Mouse (Mus musculus) megakaryocyte, adult 5-6 weeks (primary cell): Measurements from ENCODE around the gene Olfr699. TPM values are rescaled to one million over a fixed set of nuclear protein-coding genes. Genes with fewer than 3 reads are reported as not detected.
"Not testable (repeated sequence)": the region's sequence is repeated elsewhere in the genome, so short reads cannot be mapped to it uniquely, and the experiment has no call there.

Experiments used
- ATAC-seq: 2 replicates; pipeline ENCODE4 v1.8.0; 2016; ENCODE audit warnings: mild to moderate bottlenecking, inconsistent platforms; ENCODE audit not compliant: poor library complexity, severe bottlenecking
- total RNA-seq, 2 experiments: library from RNA; stranded (forward) in 1 of 2; stranded (reverse) in 1 of 2; fragments of 153-499, 151-499 nt in 1 of 2; fragments of 221-1000, 200-1000 nt in 1 of 2; gene quantifications; 2 replicates each; pipeline versions ENCODE4 v1.2.3 to v1.2.4; 2015 to 2017

Gene Olfr699
- total RNA-seq (2015) (not detected in 2 replicates), total RNA-seq (2017) (not detected in 2 replicates)

GRCm38 (mm10) chr7:106793098-106793497, at the start of gene Olfr699:
TSS of gene Olfr699 (minus strand) at chr7:106793198.
- ATAC-seq, result no peak

- no peak for ATAC-seq
These were observed 40.8 kb upstream of the Olfr699 start, which contains the start of gene Olfr702 for GRCm38 (mm10) chr7:106833793-106834192. TSS of gene Olfr702 (minus strand) at chr7:106833893.

- ATAC-seq, result no peak
These were observed 25.4 kb upstream of the Olfr699 start for GRCm38 (mm10) chr7:106818414-106818813.

GRCm38 (mm10) chr7:106815775-106816174, 22.8 kb upstream of the Olfr699 start:
- ATAC-seq, result peak; percentile 83

GRCm38 (mm10) chr7:106813829-106814228, 20.8 kb upstream of the Olfr699 start, which contains the start of gene Olfr701:
TSS of gene Olfr701 (plus strand) at chr7:106814129.
- ATAC-seq, result no peak

GRCm38 (mm10) chr7:106808734-106809133, 15.7 kb upstream of the Olfr699 start, which contains the start of gene Olfr700:
TSS of gene Olfr700 (minus strand) at chr7:106808834.
- no peak for ATAC-seq

GRCm38 (mm10) chr7:106788330-106788729, 4.7 kb downstream of the Olfr699 start:
- 0 out of 2 replicates have a peak, but pooled peaks have one; percentile 40 for ATAC-seq

- ATAC-seq, result not testable (repeated sequence)
These were observed 32.0 kb downstream of the Olfr699 start for GRCm38 (mm10) chr7:106761008-106761407.

- peak; percentile 98 for ATAC-seq
These were observed 34.2 kb downstream of the Olfr699 start for GRCm38 (mm10) chr7:106758800-106759199.

- no peak for ATAC-seq
These were observed 37.7 kb downstream of the Olfr699 start, which contains the start of gene Olfr698 for GRCm38 (mm10) chr7:106755297-106755696. TSS of gene Olfr698 (minus strand) at chr7:106755397.

- ATAC-seq, result no peak
These were observed 47.2 kb downstream of the Olfr699 start for GRCm38 (mm10) chr7:106745811-106746210.

GRCm38 (mm10) chr7:106742343-106742742, 50.7 kb downstream of the Olfr699 start, which contains the start of gene Olfr697:
TSS of gene Olfr697 (minus strand) at chr7:106742443.
- no peak for ATAC-seq

Other genes starting within 250 kb of the Olfr699 start
- not detected in 2 replicates for gene Olfr693, start 112.6 kb downstream of the Olfr699 start, total RNA-seq (2015)
- not detected in 2 replicates for gene Olfr693, start 112.6 kb downstream of the Olfr699 start, total RNA-seq (2017)
- gene Olfr694, start 101.4 kb downstream of the Olfr699 start, total RNA-seq (2015), result 0.04 TPM in 1 of 2 replicates, not detected in the other
- not detected in 2 replicates for gene Olfr694, start 101.4 kb downstream of the Olfr699 start, total RNA-seq (2017)
- gene Olfr695, start 76.8 kb downstream of the Olfr699 start, total RNA-seq (2015), result not detected in 2 replicates
- gene Olfr695, start 76.8 kb downstream of the Olfr699 start, total RNA-seq (2017), result not detected in 2 replicates
- gene Olfr697, start 50.8 kb downstream of the Olfr699 start, total RNA-seq (2015), result not detected in 2 replicates
- not detected in 2 replicates for gene Olfr697, start 50.8 kb downstream of the Olfr699 start, total RNA-seq (2017)
- not detected in 2 replicates for gene Olfr698, start 37.8 kb downstream of the Olfr699 start, total RNA-seq (2015)
- not detected in 2 replicates for gene Olfr698, start 37.8 kb downstream of the Olfr699 start, total RNA-seq (2017)
- not detected in 2 replicates for gene Olfr700, start 15.6 kb upstream of the Olfr699 start, total RNA-seq (2015)
- 0.73 TPM in 1 of 2 replicates, not detected in the other for gene Olfr700, start 15.6 kb upstream of the Olfr699 start, total RNA-seq (2017)
- not detected in 2 replicates for gene Olfr701, start 20.9 kb upstream of the Olfr699 start, total RNA-seq (2015)
- gene Olfr701, start 20.9 kb upstream of the Olfr699 start, total RNA-seq (2017), result not detected in 2 replicates
- not detected in 2 replicates for gene Olfr702, start 40.7 kb upstream of the Olfr699 start, total RNA-seq (2015)
- not detected in 2 replicates for gene Olfr702, start 40.7 kb upstream of the Olfr699 start, total RNA-seq (2017)
- not detected in 2 replicates for gene Olfr703, start 50.2 kb upstream of the Olfr699 start, total RNA-seq (2015)
- not detected in 2 replicates for gene Olfr703, start 50.2 kb upstream of the Olfr699 start, total RNA-seq (2017)
- not detected in 2 replicates for gene Olfr704, start 70.0 kb upstream of the Olfr699 start, total RNA-seq (2015)
- gene Olfr704, start 70.0 kb upstream of the Olfr699 start, total RNA-seq (2017), result not detected in 2 replicates
- gene Olfr705, start 83.7 kb upstream of the Olfr699 start, total RNA-seq (2015), result not detected in 2 replicates
- not detected in 2 replicates for gene Olfr705, start 83.7 kb upstream of the Olfr699 start, total RNA-seq (2017)
- not detected in 2 replicates for gene Olfr706, start 95.0 kb upstream of the Olfr699 start, total RNA-seq (2015)
- gene Olfr706, start 95.0 kb upstream of the Olfr699 start, total RNA-seq (2017), result not detected in 2 replicates
- not detected in 2 replicates for gene Olfr707, start 108.0 kb upstream of the Olfr699 start, total RNA-seq (2015)
- not detected in 2 replicates for gene Olfr707, start 108.0 kb upstream of the Olfr699 start, total RNA-seq (2017)
- gene Olfr1532-ps1, start 114.8 kb upstream of the Olfr699 start, total RNA-seq (2015), result not detected in 2 replicates
- gene Olfr1532-ps1, start 114.8 kb upstream of the Olfr699 start, total RNA-seq (2017), result not detected in 2 replicates
- not detected in 2 replicates for gene Olfr709-ps1, start 139.0 kb upstream of the Olfr699 start, total RNA-seq (2015)
- not detected in 2 replicates for gene Olfr709-ps1, start 139.0 kb upstream of the Olfr699 start, total RNA-seq (2017)
- gene Olfr710, start 155.1 kb upstream of the Olfr699 start, total RNA-seq (2015), result not detected in 2 replicates
- not detected in 2 replicates for gene Olfr710, start 155.1 kb upstream of the Olfr699 start, total RNA-seq (2017)
- gene Olfr6, start 170.7 kb upstream of the Olfr699 start, total RNA-seq (2015), result not detected in 2 replicates
- gene Olfr6, start 170.7 kb upstream of the Olfr699 start, total RNA-seq (2017), result not detected in 2 replicates
- not detected in 2 replicates for gene Olfr711, start 182.3 kb upstream of the Olfr699 start, total RNA-seq (2015)
- gene Olfr711, start 182.3 kb upstream of the Olfr699 start, total RNA-seq (2017), result not detected in 2 replicates
- gene Olfr2, start 212.9 kb upstream of the Olfr699 start, total RNA-seq (2015), result not detected in 2 replicates
- gene Olfr2, start 212.9 kb upstream of the Olfr699 start, total RNA-seq (2017), result under 0.01 TPM in 1 of 2 replicates, not detected in the other
- not detected in 2 replicates for gene Olfr713, start 238.0 kb upstream of the Olfr699 start, total RNA-seq (2015)
- gene Olfr713, start 238.0 kb upstream of the Olfr699 start, total RNA-seq (2017), result not detected in 2 replicates